Mouse (Mus musculus) erythroblast, embryonic 14.5 days (primary cell): ENCODE measurements around the gene Kcnh3.

ENCODE experiments used
- GATA1 ChIP-seq: IDR thresholded peaks from 2 replicates; pipeline ENCODE4 v1.6.1; 2012; ENCODE audit warnings: low read length, inconsistent platforms, mixed read lengths
- TAL1 ChIP-seq: IDR thresholded peaks from 3 replicates; pipeline ENCODE4 v1.6.1; 2012; ENCODE audit warnings: low read length, inconsistent platforms, mixed read lengths

GRCm38 (mm10) chr15:99242045-99242444 lies 17.4 kb downstream of the Kcnh3 start:
- no peak for TF ChIP-seq GATA1
- TF ChIP-seq TAL1, result no peak
